Mouse (Mus musculus) cerebellum, adult 2 months (tissue): ENCODE measurements around the gene Tmem211. TPM values are rescaled to one million over a fixed set of nuclear protein-coding genes. Genes with fewer than 3 reads are reported as not detected.

Experiments used
- DNase-seq, 2 experiments: peaks; one replicate each; pipeline ENCODE4 v3.0.0; 2021
- H3K27ac ChIP-seq: fragments of 200-500 bp; 2 replicates; pipeline ENCODE4 v1.5.1; 2012; ENCODE audit warnings: low read length, control low read depth, inconsistent platforms; ENCODE audit not compliant: insufficient read depth
- H3K27me3 ChIP-seq: fragments of 200-500 bp; 2 replicates; pipeline ENCODE4 v1.6.1; 2012; ENCODE audit warnings: inconsistent platforms, mild to moderate bottlenecking, low read length, moderate library complexity; ENCODE audit not compliant: control insufficient read depth, insufficient read depth
- H3K4me1 ChIP-seq: fragments of 200-500 bp; 2 replicates; pipeline ENCODE4 v1.6.1; 2011; ENCODE audit warnings: low read length; ENCODE audit not compliant: control insufficient read depth, insufficient read depth
- H3K4me3 ChIP-seq: fragments of 200-500 bp; replicated peaks from 2 replicates; pipeline ENCODE3; 2011; ENCODE audit warnings: mild to moderate bottlenecking, low read depth, low read length, control low read depth; ENCODE audit not compliant: insufficient read depth
- CTCF ChIP-seq: fragments of 200-500 bp; IDR thresholded peaks from 2 replicates; pipeline ENCODE4 v1.5.1; 2011; ENCODE audit warnings: low read depth, mild to moderate bottlenecking, control low read depth, low read length, moderate library complexity, borderline replicate concordance; ENCODE audit not compliant: insufficient read depth
- POLR2A ChIP-seq: fragments of 200-500 bp; IDR thresholded peaks from 2 replicates; pipeline ENCODE4 v1.6.1; 2011; ENCODE audit warnings: low read length, control low read depth, borderline replicate concordance; ENCODE audit not compliant: insufficient read depth
- WGBS: fragments of 180-500 bp; shearing (Covaris S2); methylation state at CpG from one replicate; pipeline ENCODE4 v1.1.7; 2018; 5-methylcytosine and 5-hydroxymethylcytosine counted together
- polyA plus RNA-seq: library from polyadenylated mRNA; depleted of rRNA; stranded (reverse); fragments of >200 nt; gene quantifications from 2 replicates; pipeline ENCODE4 v1.2.3, GENCODE M21; 2012; rRNA removed

Gene Tmem211
- polyA plus RNA-seq, 1 experiment, result 0.18 TPM

GRCm38 (mm10) chr5:113286591-113287520 is 60.1 kb downstream of the Tmem211 start:
- Histone ChIP-seq H3K27ac (no peak overlapping the region), H3K4me3 (peak overlapping the region; percentile 39), H3K27me3 (no peaks in the 10 kb centered on the region), H3K4me1 (peaks cover 44% of the 10 kb centered on the region)
- WGBS, result 13% methylated on average over 58 of the region's 60 CpGs
- no peak for TF ChIP-seq POLR2A
- TF ChIP-seq CTCF, result peak; percentile 80
- peak; percentile 79 to 92 for DNase-seq

GRCm38 (mm10) chr5:113287762-113288161 is 61.1 kb downstream of the Tmem211 start:
- H3K4me1 ChIP-seq, result peaks cover 53% of the 10 kb centered on the region
- no peaks in the 10 kb centered on the region for H3K27me3 ChIP-seq
- peak overlapping the region; percentile 60; the same call in 1 of the 2 replicates for H3K27ac ChIP-seq
- no peak overlapping the region for H3K4me3 ChIP-seq
- TF ChIP-seq POLR2A (no peak), CTCF (no peak)
- 73% methylated on average over 5 of the region's 5 CpGs for WGBS
- DNase-seq, result no peak

- H3K4me1 ChIP-seq, result peaks cover 60% of the 10 kb centered on the region
- no peak for TF ChIP-seq POLR2A
- TF ChIP-seq CTCF, result no peak
- no peak overlapping the region for H3K4me3 ChIP-seq
- H3K27ac ChIP-seq, result peak overlapping the region; percentile 60
- DNase-seq, result peak; percentile 59
- no peaks in the 10 kb centered on the region for H3K27me3 ChIP-seq
- 30% methylated on average over 13 of the region's 13 CpGs for WGBS
These were observed 61.8 kb downstream of the Tmem211 start for GRCm38 (mm10) chr5:113288490-113288889.

Other genes with a start within 250 kb of the Tmem211 start
- 58.0 and 66.0 TPM in 2 replicates for gene Grk3, start 211.1 kb upstream of the Tmem211 start, polyA plus RNA-seq
- gene Crybb2, start 156.8 kb upstream of the Tmem211 start, polyA plus RNA-seq, result not detected in 2 replicates
- 1.7 and 3.2 TPM in 2 replicates for gene Crybb3, start 145.3 kb upstream of the Tmem211 start, polyA plus RNA-seq
- 4.9 and 5.2 TPM in 2 replicates for gene 2900026A02Rik, start 5.7 kb upstream of the Tmem211 start, polyA plus RNA-seq
- gene Sgsm1, start 83.9 kb downstream of the Tmem211 start, polyA plus RNA-seq, result 73.9 and 77.7 TPM in 2 replicates
- gene Aym1, start 130.4 kb downstream of the Tmem211 start, polyA plus RNA-seq, result not detected in 2 replicates